Comparison of ENCODE assay signal across 9 mouse cellular contexts in genomic region chr8:119912643-119913042, GRCm38 (mm10). TPM values are rescaled to one million over a fixed set of nuclear protein-coding genes. Genes with fewer than 3 reads are reported as not detected.
DNase-seq lines count a peak whose midpoint lies in the region; ATAC-seq and TF ChIP-seq lines count a peak whose summit lies in the region.
"Had no signal": no experiment of that assay in that cellular context is flagged by ENCODE, and none has a peak within 500 bp of the region (broad histone marks: within the 10 kb centered on the region; RNA-seq: fewer than 3 reads in every experiment).

No protein-coding gene starts in this region.

- H3K9me3 ChIP-seq in ES-E14 (ENCODE audit: control insufficient read depth, insufficient read depth, low read depth, low read length): no peaks in the 10 kb centered on the region
- no peaks in the 10 kb centered on the region for H3K9me3 ChIP-seq in hindbrain, embryonic 10.5 days
- no peaks in the 10 kb centered on the region for H3K9me3 ChIP-seq in liver, embryonic 16.5 days (replicated peaks; ENCODE audit: control insufficient read depth, low read length)

- H3K9ac ChIP-seq in ES-E14 (ENCODE audit: insufficient read depth, low read depth, low read length, poor library complexity, severe bottlenecking): 0 out of 2 replicates have a peak overlapping the region, but pooled peaks have one; percentile 27
- H3K9ac ChIP-seq in liver, embryonic 16.5 days (ENCODE audit: low read depth, low read length): peak overlapping the region; percentile 87

- peaks cover 3% of the 10 kb centered on the region; the same call in 1 of the 2 replicates for H3K36me3 ChIP-seq in ES-E14 (ENCODE audit: control insufficient read depth, insufficient read depth, low read length, poor library complexity, severe bottlenecking)
- H3K36me3 ChIP-seq in hindbrain, embryonic 10.5 days: peaks cover 15% of the 10 kb centered on the region; the same call in 1 of the 2 replicates
- H3K36me3 ChIP-seq in liver, embryonic 16.5 days (ENCODE audit: control insufficient read depth, insufficient read depth): no peaks in the 10 kb centered on the region

- H3K4me2 ChIP-seq in liver, embryonic 16.5 days (ENCODE audit: low read depth, low read length): peak overlapping the region; percentile 93

- H3K4me3 ChIP-seq in ES-E14 (ENCODE audit: insufficient read depth in 1 of 2, low read depth in 1 of 2, low read length in 2 of 2, poor library complexity in 1 of 2, severe bottlenecking in 1 of 2): peak overlapping the region; percentile 88
- peak overlapping the region; percentile 89 for H3K4me3 ChIP-seq in hindbrain, embryonic 10.5 days
- H3K4me3 ChIP-seq in liver, embryonic 16.5 days (ENCODE audit: low read depth, low read length): peak overlapping the region; percentile 81

- ATAC-seq in liver, embryonic 16.5 days (ENCODE audit: low read depth): no peak

- H3K27me3 ChIP-seq in hindbrain, embryonic 10.5 days (ENCODE audit: insufficient read depth, poor library complexity, severe bottlenecking): peaks cover 5% of the 10 kb centered on the region
- no peaks in the 10 kb centered on the region for H3K27me3 ChIP-seq in liver, embryonic 16.5 days (ENCODE audit: control insufficient read depth, insufficient read depth, low read depth, low read length)

- whole genome bisulfite sequencing in hindbrain, embryonic 10.5 days: 49% methylated on average over 6 of the region's 6 CpGs
- 54% methylated on average over 6 of the region's 6 CpGs for WGBS in liver, embryonic 16.5 days (ENCODE audit: insufficient replicate concordance)

- H3K4me1 ChIP-seq in ES-E14 (ENCODE audit: control insufficient read depth in 2 of 2, insufficient read depth in 2 of 2, low read length in 2 of 2, poor library complexity in 1 of 2): peaks cover 6 to 20% of the 10 kb centered on the region in 2 experiments
- H3K4me1 ChIP-seq in hindbrain, embryonic 10.5 days (replicated peaks): peaks cover 69% of the 10 kb centered on the region
- H3K4me1 ChIP-seq in liver, embryonic 16.5 days (ENCODE audit: control insufficient read depth, low read depth, low read length): peaks cover 70% of the 10 kb centered on the region

- no peak overlapping the region; the same call in 1 of the 2 replicates for H3K27ac ChIP-seq in ES-E14 (ENCODE audit: insufficient read depth, low read depth, low read length, poor library complexity, severe bottlenecking)
- no peak overlapping the region for H3K27ac ChIP-seq in hindbrain, embryonic 10.5 days
- H3K27ac ChIP-seq in liver, embryonic 16.5 days (ENCODE audit: low read length): peak overlapping the region; percentile 75
- H3K27ac ChIP-seq: macrophage had no signal

- peak; percentile 65 for DNase-seq in heart, adult 11 months
- DNase-seq in heart, postnatal 14 days: no peak
- DNase-seq in ES-E14 (ENCODE audit: low read depth, low spot score): no peak
- DNase-seq in hindbrain, embryonic 10.5 days (ENCODE audit: low spot score): no peak
- DNase-seq in urinary bladder, adult 18-20 months (ENCODE audit: low spot score in 2 of 2): no peak
- no peak for DNase-seq in frontal cortex, postnatal 36 days (ENCODE audit: low spot score in 2 of 2)
- DNase-seq in urinary bladder, postnatal 36 days (ENCODE audit: low spot score in 2 of 2): no peak

- intact Hi-C loops in heart, postnatal 14 days (cut with DNase I): no loop called here

- in situ Hi-C loops in ES-E14 (cut with MboI; ENCODE audit: low sequenced_read_pairs in 2 of 2, unreplicated experiment in 2 of 2): no loop called here

TF ChIP-seq in ES-E14, 5 proteins besides CTCF, POLR2A, EP300 and RAD21:
- TF ChIP-seq CHD2 (IDR thresholded peaks at IDR 0.05; ENCODE audit: low read depth, low read length): no peak
- TF ChIP-seq ZNF384 (IDR thresholded peaks at IDR 0.05; ENCODE audit: low read depth, low read length): no peak
- no peak for TF ChIP-seq MAFK (IDR thresholded peaks at IDR 0.05; ENCODE audit: insufficient read depth, low read depth, low read length)
- no peak for TF ChIP-seq HCFC1 (IDR thresholded peaks at IDR 0.05; ENCODE audit: borderline replicate concordance, insufficient read depth, low read length)
- no peak for TF ChIP-seq ZC3H11A (IDR thresholded peaks at IDR 0.05; ENCODE audit: borderline replicate concordance, low read depth, low read length)

RNA-seq across cellular contexts. Expression of gene Gm20388, which starts 2.0 kb away (rescaled TPM):
- under 1 TPM in 1 of 2 experiments, not detected in 1; 0.24 TPM for total RNA-seq in heart, postnatal 14 days (2021)
- 27.0 and 34.8 TPM in 2 replicates for total RNA-seq in ES-E14 (2012; rRNA removed)
- polyA plus RNA-seq in hindbrain, embryonic 10.5 days (2016; fragmentation: Nextera tagmentation; extraction: Ambion mirVana): 1.7 and 3.2 TPM in 2 replicates
- polyA plus RNA-seq in liver, embryonic 16.5 days (2015; fragmentation: Nextera tagmentation; extraction: Ambion mirVana): 1.4 and 2.0 TPM in 2 replicates

RNA-seq across cellular contexts. Expression of gene Usp10, which starts 2.5 kb away (rescaled TPM):
- total RNA-seq in heart, postnatal 14 days (2021): 10 to 100 TPM; 48.1 to 49.2 TPM
- total RNA-seq in ES-E14 (2012; rRNA removed): 201 and 211 TPM in 2 replicates
- 182 and 219 TPM in 2 replicates for polyA plus RNA-seq in hindbrain, embryonic 10.5 days (2016; fragmentation: Nextera tagmentation; extraction: Ambion mirVana)
- polyA plus RNA-seq in liver, embryonic 16.5 days (2015; fragmentation: Nextera tagmentation; extraction: Ambion mirVana): 66.7 and 75.7 TPM in 2 replicates

RNA-seq across cellular contexts. Expression of gene Klhl36, which starts 50.6 kb away (rescaled TPM):
- total RNA-seq in heart, postnatal 14 days (2021): 1 to 10 TPM; 3.7 TPM
- 3.2 and 3.6 TPM in 2 replicates for total RNA-seq in ES-E14 (2012; rRNA removed)
- polyA plus RNA-seq in hindbrain, embryonic 10.5 days (2016; fragmentation: Nextera tagmentation; extraction: Ambion mirVana): 10.7 and 11.9 TPM in 2 replicates
- polyA plus RNA-seq in liver, embryonic 16.5 days (2015; fragmentation: Nextera tagmentation; extraction: Ambion mirVana): 4.3 and 4.4 TPM in 2 replicates

Comparison
In these comparisons a context has a peak if more than half of its experiments do, and no peak if none do; other contexts are left out.
1. RNA of gene Gm20388, which starts 2.0 kb away (total RNA-seq): 27.0 to 34.8 TPM in ES-E14; 0.24 TPM in heart, postnatal 14 days; every median in the first group is over 10 times any median in the second.
2. Peak in every context shown above with its lines, with median percentiles within 50 percentile points of each other: H3K4me3 ChIP-seq.